Mouse (Mus musculus) brain, embryonic 14.5 days (tissue): ENCODE measurements around the gene Rgs7. TPM values are rescaled to one million over a fixed set of nuclear protein-coding genes. Genes with fewer than 3 reads are reported as not detected.

Experiments
- DNase-seq: peaks from one replicate; pipeline ENCODE4 v3.0.0-alpha.2; 2011; ENCODE audit warnings: low read depth
- CTCF ChIP-seq: fragments of 200-500 bp; IDR thresholded peaks from 2 replicates; pipeline ENCODE4 v1.5.1; 2012; ENCODE audit warnings: inconsistent platforms, mild to moderate bottlenecking, moderate library complexity, borderline replicate concordance; ENCODE audit not compliant: insufficient read depth, insufficient read length; ENCODE audit errors: extremely low read depth
- POLR2A ChIP-seq: fragments of 200-500 bp; IDR thresholded peaks from 2 replicates; pipeline ENCODE4 v1.6.1; 2012; ENCODE audit warnings: mild to moderate bottlenecking, inconsistent platforms, borderline replicate concordance; ENCODE audit not compliant: poor library complexity, insufficient read depth, insufficient read length, severe bottlenecking; ENCODE audit errors: extremely low read depth
- polyA plus RNA-seq: library from polyadenylated mRNA; depleted of rRNA; stranded (reverse); fragments of >200 nt; gene quantifications from 2 replicates; pipeline ENCODE4 v1.2.3, GENCODE M21; 2012

The Rgs7 gene
- polyA plus RNA-seq, 1 experiment = 22.5 TPM

DNA sequence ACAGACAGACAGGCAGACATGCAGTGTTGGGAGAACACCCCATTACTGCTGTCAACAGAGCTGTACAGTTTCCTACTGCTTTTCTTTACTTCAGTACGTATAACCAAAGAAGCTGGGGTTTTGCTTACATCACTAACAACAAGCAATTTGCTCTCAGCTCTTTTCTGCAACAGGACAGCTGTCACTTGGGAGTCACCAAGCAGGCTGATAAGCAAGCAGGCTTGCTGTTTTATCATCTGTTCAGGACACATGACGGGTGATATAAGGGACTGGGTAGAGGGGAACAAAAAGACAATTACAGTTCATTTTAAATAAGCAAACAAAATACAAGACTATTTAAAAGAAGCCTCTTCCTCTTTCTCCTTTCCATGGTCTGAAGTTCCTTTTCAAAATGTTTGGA lies 289.4 kb downstream of the Rgs7 start:
- no peak for DNase-seq

DNA sequence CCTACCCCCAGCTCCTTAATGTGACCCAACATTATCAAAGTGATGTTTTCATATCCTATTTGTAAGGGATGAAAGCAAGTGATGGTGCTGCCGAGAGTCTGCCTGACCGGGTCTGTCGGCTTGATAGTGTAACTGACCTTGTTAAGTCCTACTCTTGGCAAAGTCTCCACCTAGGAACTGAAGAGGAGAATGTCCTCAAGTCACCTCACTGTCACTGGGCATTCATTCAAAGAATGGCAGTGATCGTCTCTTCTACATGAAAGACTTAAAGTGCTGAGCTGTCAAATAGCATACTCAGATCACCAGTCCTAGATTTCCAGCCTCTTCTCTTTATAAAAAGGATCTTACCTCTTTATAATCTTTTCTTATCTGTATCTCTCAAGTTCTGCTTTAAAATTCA lies 293.4 kb downstream of the Rgs7 start:
- DNase-seq = no peak
- TF ChIP-seq CTCF (no peak), POLR2A (no peak)

More for the DNA sequence above, 289.4 kb downstream of the Rgs7 start:
- no peak for TF ChIP-seq POLR2A
- no peak for TF ChIP-seq CTCF

DNA sequence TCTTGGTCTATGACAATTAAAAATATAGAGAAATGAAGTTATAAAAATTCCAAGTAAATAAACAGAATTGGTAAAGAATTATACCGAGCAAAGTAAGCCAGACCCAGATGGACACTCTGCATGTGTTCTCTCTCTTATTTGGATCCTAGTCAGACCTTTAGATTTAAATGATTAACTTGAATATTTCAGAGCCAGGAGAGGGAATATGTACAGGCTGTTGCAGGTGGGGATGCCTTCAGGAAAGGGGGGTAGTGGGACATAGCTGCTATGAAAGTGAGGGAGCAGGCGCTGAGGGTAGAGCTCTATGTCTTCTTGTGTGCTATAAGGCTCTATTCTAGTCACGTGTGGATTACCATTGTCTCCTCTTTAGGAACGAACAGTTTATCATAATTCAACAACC lies 296.5 kb downstream of the Rgs7 start:
- TF ChIP-seq POLR2A (no peak), CTCF (no peak)
- no peak for DNase-seq

DNA sequence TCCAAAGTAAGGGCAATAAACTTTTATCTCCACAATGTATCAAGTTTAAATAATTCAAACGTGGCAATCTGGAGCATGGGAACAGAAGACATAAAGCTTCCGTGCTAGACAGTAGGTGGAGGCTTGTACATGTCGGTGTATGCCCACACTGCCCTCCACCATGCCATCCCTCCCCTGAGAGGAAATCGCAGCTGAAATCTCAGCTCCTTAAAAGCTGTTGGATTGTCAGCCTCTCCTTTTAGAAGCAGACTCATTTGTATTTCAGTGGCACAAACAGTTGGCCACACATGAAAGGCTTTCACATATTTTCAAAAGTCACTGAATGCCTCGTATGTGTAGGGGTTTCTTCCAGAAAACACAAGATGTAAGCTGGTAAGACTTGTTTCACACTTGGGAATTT lies 304.1 kb downstream of the Rgs7 start:
- TF ChIP-seq CTCF (no peak), POLR2A (no peak)
- DNase-seq = peak; percentile 55

DNA sequence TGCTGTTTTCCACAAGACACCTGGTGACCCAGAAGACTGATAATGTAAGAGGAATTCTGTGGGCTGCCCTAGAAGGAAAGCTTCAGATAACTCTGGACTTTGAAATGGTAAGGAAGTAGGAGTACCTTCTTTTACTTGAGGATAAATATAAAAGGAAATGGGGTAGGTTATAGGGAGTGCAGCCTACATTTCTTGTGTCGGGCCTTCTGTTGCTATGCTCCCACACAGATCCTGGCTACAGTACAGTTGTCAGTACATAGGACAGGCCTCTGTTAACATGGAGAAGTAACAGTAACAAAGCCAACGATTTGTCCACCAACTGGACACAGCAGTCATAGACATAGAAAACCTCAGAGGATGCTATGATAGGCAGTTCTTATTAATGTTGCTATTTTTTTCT lies 307.1 kb downstream of the Rgs7 start:
- no peak for DNase-seq
- no peak for TF ChIP-seq POLR2A
- no peak for TF ChIP-seq CTCF

DNA sequence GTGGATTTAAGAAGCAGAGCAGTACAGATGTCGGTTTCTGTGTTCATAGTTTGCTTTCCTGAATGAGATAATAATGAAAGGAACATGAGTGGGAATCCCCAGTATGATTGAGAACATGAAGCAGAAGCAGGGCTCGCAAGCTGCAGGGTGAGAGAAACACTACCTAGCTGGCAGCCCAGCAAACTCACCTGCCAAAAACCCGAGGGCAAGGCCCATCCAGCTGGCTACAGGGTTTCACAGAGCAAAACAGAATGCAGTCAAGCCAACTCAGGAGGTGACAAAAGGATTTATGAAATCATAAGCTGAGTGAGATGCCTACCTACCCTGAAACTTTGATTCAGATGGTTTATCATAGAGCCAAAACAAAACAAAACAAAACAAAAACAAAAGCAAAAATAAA lies 307.6 kb downstream of the Rgs7 start:
- TF ChIP-seq POLR2A (no peak), CTCF (no peak)
- DNase-seq = no peak

DNA sequence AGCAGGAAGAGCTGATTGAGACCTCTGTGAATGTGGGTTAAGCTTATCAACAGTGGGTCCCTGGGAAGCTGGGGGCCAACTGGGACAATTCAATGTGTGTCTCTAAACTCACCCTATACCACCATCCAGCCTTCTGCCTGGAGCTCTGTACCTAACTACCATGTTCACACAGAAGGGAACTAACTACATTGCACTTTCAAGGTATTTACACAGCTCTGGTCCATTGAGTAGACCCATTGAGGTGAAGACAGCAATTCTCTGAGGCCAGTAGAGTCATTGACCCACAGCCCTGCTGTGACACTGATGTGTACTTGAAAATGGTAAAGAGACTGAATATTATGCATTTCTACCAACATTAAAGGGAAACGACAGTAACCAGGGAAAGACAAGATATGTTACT lies 313.6 kb downstream of the Rgs7 start:
- DNase-seq = no peak
- TF ChIP-seq POLR2A (no peak), CTCF (no peak)

DNA sequence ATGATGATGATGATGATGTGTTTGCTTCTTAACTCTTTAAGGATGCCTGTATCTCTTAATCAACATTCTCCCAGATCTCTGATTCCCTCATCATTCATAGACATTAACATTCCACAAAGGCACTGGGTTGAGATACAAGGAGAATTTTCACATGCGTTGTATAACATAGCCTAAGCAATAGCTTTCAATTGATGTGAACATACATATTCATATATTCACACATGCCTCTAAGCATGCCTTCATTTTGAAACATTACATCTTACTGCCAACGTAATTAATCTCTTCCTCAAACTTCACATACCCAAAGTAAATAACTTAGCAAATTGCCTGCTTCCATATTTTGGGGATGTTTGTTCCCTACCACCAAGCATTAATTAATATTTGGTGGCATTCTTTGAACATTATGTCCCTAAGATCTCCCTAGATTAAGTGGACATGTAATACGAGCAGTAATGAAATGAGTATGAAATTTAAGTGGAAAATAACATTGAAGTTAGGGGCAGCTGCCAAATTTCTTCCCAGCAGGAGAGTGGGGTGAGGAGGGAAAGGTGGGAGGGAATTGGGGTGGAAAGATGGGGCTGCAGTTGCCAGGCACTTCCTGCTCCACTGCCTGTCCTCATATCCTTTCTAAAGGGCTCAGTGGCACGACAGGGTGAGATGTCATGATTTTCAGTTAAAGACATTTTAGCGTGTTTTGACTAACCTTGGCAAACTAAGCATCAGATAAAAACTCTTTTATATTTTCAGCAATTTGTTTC lies 317.2 kb downstream of the Rgs7 start:
- DNase-seq = no peak
- TF ChIP-seq CTCF (no peak), POLR2A (no peak)

DNA sequence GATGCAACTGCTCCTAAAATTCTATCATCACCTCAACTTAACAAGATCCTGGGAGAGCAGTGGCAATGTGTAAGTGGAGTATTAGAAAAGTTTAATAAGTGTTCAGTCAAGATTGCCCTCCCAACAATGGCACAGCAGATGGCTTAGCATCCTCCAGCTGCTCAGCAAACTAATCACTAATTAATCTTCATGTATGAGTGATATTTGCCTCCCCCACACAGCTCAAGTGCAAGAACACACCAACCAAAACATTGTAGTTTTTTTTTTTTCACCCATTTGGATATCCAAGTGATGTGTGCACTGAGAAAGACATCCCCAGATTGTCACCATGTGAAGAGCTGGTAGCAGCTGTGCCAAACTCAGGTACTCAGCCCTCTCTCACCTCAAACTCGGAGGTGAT lies 336.8 kb downstream of the Rgs7 start:
- peak; percentile 61 for DNase-seq
- no peak for TF ChIP-seq POLR2A
- no peak for TF ChIP-seq CTCF

DNA sequence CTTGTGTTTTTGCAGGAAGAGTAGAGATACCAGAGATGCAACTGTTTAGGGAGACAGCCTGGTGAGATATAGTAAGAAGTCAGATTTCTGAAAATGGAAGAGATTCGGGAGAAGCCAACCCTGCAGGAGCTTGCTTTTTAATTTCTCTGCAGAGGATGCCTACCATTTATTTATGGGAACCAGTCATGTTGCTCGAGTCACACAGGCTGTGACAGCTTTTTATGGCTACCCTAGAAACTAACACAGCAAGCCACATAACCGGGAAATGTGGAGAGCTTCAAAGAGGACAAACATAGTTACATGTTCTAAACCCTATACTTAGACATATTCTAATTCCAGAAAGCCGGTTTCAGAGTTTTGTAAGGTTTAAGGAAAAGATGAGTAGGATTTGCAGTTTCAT lies 349.2 kb downstream of the Rgs7 start:
- no peak for DNase-seq
- TF ChIP-seq CTCF (no peak), POLR2A (no peak)

DNA sequence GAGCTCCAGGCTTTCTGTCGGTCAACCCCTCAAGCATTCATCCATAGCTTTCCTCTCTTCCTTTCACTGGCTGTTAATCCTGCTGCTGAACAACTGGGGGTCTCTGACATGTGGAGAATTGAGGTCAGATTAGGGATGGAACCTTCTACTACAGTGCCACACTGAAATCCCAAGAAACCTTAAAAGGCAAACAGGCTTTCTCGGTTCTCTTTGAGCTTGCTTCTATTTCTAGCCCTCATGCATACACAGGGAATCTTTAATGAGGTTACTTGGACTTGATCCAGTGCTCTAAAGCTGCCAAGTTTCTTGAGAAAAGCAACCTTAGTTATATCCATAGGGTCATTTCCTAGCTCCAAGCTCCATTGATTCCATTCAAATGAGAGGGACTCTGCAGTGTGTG lies 363.8 kb downstream of the Rgs7 start:
- peak; percentile 95 for DNase-seq
- no peak for TF ChIP-seq CTCF
- no peak for TF ChIP-seq POLR2A

DNA sequence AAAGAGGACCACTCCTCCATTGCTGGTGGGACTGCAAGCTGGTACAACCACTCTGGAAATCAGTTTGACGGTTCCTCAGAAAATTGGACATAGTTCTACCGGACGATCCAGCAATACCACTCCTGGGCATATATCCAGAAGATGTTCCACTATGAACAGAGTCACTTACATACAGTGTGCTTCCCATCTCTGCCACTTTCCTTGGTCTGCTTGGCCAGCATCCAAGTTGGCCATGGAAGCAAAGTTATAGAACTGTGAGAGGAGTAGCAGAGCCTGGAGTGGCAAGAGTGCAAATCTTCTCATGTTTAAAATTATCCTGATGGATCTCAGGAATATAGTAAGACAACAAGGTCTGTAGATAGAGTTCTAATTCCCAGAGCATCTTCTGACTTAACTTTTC lies 367.9 kb downstream of the Rgs7 start:
- TF ChIP-seq POLR2A (no peak), CTCF (no peak)
- no peak for DNase-seq

DNA sequence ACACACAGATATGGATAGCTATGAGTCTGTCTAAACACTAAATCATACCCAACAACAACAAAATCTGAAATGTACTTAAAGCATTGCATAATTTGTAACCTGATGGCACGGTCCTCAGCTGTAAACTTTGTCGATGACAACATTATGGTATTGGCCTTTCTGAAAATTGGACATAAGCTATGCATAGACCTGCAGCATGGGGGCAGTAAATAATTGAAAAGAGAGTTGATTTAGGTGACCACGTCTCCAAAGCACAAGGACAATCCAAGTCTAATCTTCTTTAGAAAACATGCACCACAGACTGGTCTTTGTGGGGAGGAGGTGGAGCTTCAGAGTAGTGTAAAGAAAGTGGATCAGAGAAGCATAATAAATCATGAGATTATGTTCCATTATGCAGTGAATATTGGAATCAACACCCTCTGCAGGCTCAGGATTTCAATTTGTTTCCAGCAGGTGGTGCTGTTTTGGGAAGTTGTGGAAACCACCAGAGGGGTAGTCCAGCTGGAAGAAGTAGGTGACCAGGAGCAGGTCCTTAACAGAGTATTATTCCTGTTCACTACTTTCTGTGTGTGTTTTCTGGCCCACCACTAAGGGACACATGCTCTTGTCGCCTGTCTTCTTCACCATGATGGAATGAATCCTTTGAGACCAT lies 373.3 kb downstream of the Rgs7 start:
- DNase-seq = peak; percentile 31
- no peak for TF ChIP-seq POLR2A
- peak; percentile 39; the same call in 1 of the 2 replicates for TF ChIP-seq CTCF

DNA sequence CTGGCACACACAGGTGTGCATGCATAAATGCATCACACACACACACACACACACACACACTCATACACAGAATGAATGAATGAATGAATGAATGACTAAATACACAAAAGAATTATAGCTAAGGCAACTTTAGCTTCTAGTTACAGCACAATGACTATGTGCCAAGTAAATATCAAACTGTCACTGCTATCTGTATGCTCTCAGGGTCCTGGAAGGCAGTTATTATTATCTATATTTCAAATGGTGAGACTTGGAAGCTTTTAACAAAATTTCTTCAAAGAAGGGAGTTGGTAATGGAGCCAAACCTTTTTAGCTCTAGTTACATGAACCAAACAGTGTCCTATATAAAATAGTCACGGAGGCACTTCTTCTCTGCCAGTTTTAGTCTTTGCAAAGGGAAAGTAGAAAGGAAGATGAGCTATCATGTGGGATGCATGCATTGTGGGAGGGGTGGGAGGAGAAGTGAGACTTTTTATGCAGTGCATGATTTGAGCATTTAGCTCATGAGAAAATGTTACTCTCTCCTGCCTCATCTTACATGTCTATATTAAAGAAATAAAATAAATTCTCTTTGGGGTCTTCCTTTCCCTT lies 383.9 kb downstream of the Rgs7 start:
- TF ChIP-seq CTCF = no peak
- no peak for TF ChIP-seq POLR2A
- no peak for DNase-seq

DNA sequence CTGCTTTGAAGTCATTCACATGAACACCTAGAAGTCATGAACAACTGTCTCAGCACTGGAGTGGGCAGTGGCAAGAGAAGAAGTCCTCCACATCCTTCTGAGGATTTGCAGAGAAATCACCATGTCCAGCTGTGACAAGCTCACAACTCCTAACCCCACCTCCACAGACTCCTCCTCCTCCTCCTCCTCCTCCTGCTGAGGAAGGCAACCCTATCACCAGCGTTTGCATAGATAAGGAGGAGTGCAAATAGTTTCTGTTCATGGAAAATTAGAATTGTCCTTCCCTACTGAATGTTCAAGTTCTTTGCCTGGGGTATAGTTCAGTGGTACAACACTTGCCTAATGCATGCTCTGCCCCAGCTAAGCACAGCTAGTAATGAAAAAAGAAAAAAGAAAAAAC lies 386.0 kb downstream of the Rgs7 start:
- TF ChIP-seq CTCF = no peak
- no peak for TF ChIP-seq POLR2A

DNA sequence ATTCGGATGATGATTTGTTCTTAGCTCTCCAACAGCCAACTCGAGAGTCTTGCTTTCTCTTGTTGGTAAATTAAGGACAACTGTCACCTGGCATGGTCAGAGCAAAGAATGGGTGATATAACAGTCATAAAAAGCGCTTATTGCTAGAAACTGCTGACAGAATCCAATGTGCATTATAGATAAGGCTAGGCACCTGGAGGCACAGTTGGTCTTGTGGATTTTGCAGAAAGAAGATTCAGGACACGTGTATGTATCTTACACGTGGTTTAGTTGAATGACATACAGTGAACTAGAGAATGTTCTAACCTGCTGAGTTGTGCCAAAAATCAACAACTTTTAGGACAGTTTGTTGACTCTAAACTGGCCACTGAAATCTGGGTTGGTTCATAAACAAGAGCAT lies 386.9 kb downstream of the Rgs7 start:
- no peak for DNase-seq

More for the DNA sequence above, 386.0 kb downstream of the Rgs7 start:
- DNase-seq = no peak

More for the DNA sequence above, 386.9 kb downstream of the Rgs7 start:
- TF ChIP-seq POLR2A (no peak), CTCF (no peak)
